Mouse (Mus musculus): ENCODE results near the gene Nod2. TPM values are rescaled to one million over a fixed set of nuclear protein-coding genes. Genes with fewer than 3 reads are reported as not detected.

Gene Nod2
- polyA plus RNA-seq, 1 experiment from 2014 or later, result 0.18 TPM

DNA sequence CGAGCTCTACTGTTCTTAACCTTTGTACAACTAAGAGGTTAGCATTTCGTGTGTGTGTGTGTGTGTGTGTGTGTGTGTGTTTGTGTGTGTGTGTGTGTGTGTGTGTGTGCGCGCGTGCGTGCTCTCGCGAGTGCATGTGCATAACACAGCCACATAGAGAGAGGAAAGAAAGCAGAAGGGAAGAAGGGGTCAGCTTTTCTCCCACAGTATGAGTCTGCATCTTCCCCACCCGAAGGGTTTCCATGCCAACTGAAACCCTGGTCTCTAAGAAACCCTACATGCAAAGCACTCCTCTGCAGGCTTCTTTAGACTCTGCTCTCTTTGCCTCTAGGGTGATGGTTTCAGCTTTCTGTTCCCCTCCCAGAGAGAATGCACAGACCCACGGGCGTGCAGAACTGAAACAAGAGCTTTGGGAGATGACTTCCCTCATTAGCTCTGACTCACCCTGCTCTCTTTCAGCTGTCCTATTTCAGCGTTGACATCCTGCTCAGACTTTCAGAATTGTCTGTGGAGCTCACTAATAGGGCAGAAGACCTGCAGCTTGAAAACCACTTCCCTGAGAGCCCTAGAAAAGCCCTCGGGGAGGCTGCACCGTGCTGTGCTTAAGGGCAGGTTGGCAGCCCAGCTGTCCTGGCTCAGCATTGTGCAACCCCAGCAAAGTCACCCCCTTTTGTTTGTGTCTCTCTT, 21.4 kb downstream of the Nod2 start:
- 77% methylated on average over 14 of the region's 14 CpGs for WGBS

DNA sequence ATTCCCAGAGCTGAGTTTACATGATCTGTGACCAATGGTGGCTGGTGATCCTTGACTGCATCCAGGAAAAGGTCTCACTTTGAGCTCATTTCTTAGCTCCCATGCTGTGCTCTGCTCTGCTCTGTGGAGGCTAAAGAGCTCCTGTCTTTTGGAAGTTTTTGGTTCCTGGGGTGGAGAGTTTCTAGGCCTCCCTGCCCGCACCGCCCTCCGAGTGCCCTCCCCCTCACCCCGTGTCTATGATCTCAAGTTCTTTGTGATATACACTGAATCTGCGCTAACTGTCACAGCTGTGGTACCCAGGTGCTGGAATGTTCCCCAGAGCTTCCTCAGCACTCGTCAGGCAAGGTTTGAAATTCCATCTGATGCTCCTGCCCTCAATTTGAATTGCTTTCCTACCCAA, 23.7 kb downstream of the Nod2 start:
- no peak for DNase-seq (ENCODE audit: low spot score)
- H3K9me3 ChIP-seq (replicated peaks), result no peaks in the 10 kb centered on the region
- peaks cover 22% of the 10 kb centered on the region for H3K4me1 ChIP-seq
- no peak overlapping the region for H3K4me3 ChIP-seq
- H3K36me3 ChIP-seq, result no peaks in the 10 kb centered on the region
- no peaks in the 10 kb centered on the region for H3K27me3 ChIP-seq (ENCODE audit: low read depth, poor library complexity, severe bottlenecking)
- 86% methylated on average over 6 of the region's 6 CpGs for WGBS
- H3K27ac ChIP-seq, result no peak overlapping the region

More for the DNA sequence above, 21.4 kb downstream of the Nod2 start:
- H3K27ac ChIP-seq, result no peak overlapping the region
- H3K4me3 ChIP-seq, result no peak overlapping the region
- peaks cover 26% of the 10 kb centered on the region for H3K4me1 ChIP-seq
- no peaks in the 10 kb centered on the region for H3K27me3 ChIP-seq (ENCODE audit: low read depth, poor library complexity, severe bottlenecking)
- DNase-seq (ENCODE audit: low spot score), result no peak
- H3K36me3 ChIP-seq, result no peaks in the 10 kb centered on the region
- H3K9me3 ChIP-seq (replicated peaks), result no peaks in the 10 kb centered on the region

- no peak for DNase-seq (ENCODE audit: low spot score)
Observed at GRCm38 (mm10) chr8:88671575-88671974, 24.5 kb downstream of the Nod2 start.

GRCm38 (mm10) chr8:88673859-88674258, 26.7 kb downstream of the Nod2 start:
- peaks cover 16% of the 10 kb centered on the region; the same call in 1 of the 2 replicates for H3K4me1 ChIP-seq
- no peaks in the 10 kb centered on the region for H3K9me3 ChIP-seq (replicated peaks)
- H3K36me3 ChIP-seq, result no peaks in the 10 kb centered on the region
- WGBS, result 88% methylated on average over 5 of the region's 5 CpGs
- H3K27me3 ChIP-seq (ENCODE audit: low read depth, poor library complexity, severe bottlenecking), result no peaks in the 10 kb centered on the region
- H3K4me3 ChIP-seq, result no peak overlapping the region
- DNase-seq (ENCODE audit: low spot score), result no peak
- H3K27ac ChIP-seq, result no peak overlapping the region

More at GRCm38 (mm10) chr8:88671575-88671974, 24.5 kb downstream of the Nod2 start:
- H3K36me3 ChIP-seq, result no peaks in the 10 kb centered on the region
- H3K27me3 ChIP-seq (ENCODE audit: low read depth, poor library complexity, severe bottlenecking), result no peaks in the 10 kb centered on the region
- no peaks in the 10 kb centered on the region for H3K9me3 ChIP-seq (replicated peaks)
- 87% methylated on average over 10 of the region's 10 CpGs for WGBS
- H3K27ac ChIP-seq, result no peak overlapping the region
- no peak overlapping the region for H3K4me3 ChIP-seq
- H3K4me1 ChIP-seq, result peaks cover 16% of the 10 kb centered on the region

DNA sequence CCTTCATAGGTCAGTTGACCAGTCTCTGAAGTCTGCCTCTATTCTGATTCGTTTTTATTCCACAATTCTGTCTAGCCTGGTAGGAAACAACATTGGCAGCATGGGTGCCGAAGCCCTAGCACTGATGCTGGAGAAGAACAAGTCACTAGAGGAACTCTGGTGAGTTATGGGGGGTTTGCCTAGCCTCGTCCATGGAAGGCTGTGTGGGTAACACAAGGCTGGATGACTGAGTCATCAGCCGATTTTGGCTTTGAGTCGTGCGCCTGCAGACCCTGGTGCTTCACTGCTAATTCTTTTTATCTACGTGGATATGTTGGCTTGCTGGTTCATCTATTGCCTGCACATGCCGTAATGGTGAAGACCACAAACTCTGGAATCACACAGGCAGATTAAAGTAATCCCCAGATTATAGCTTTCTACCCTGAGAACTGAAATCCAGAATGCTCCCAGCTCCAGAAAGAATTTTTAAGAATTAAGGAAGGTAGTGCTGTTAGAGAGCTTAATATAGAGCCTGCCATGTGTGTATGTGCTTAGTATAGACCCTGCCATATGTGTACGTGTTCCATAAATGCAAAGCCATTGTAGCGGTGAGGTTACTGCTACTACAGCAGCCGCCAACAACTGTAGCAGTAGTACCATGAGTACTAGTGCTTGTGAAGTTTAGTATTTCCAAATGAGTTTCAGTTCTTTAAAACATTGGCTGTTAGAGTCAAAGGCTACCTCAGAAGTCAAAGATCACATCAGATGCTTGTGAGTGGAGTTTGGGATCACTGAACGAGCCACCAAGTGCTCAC, 28.5 kb downstream of the Nod2 start:
- H3K4me1 ChIP-seq, result peaks cover 16% of the 10 kb centered on the region; the same call in 1 of the 2 replicates
- WGBS, result 90% methylated on average over 12 of the region's 12 CpGs
- no peak overlapping the region for H3K27ac ChIP-seq
- no peak for DNase-seq (ENCODE audit: low spot score)
- H3K36me3 ChIP-seq, result no peaks in the 10 kb centered on the region
- H3K9me3 ChIP-seq (replicated peaks), result no peaks in the 10 kb centered on the region
- H3K27me3 ChIP-seq (ENCODE audit: low read depth, poor library complexity, severe bottlenecking), result no peaks in the 10 kb centered on the region
- no peak overlapping the region for H3K4me3 ChIP-seq

DNA sequence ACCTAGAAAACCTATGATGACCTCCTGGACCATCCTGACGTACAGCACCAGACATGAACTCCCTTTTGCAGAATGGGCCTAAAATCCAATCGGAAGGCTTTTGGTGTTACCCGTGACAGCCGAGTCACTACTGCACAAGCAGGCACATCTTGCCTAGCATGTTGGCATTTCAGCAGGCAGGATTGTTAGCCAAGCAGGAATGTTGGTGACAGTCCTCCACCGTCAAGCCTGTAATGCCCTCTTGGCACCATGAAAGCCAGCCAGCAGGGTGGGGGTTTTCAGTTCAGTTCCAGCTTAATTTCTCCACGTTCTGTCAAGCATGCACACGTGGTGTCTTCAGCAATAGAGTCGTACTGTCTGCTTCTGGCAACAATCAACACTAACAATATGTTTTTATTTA, 30.0 kb downstream of the Nod2 start:
- no peak overlapping the region for H3K4me3 ChIP-seq
- no peak for DNase-seq (ENCODE audit: low spot score)
- H3K9me3 ChIP-seq (replicated peaks), result no peaks in the 10 kb centered on the region
- H3K4me1 ChIP-seq, result peaks cover 8% of the 10 kb centered on the region; the same call in 1 of the 2 replicates
- no peaks in the 10 kb centered on the region for H3K36me3 ChIP-seq
- H3K27me3 ChIP-seq (ENCODE audit: low read depth, poor library complexity, severe bottlenecking), result no peaks in the 10 kb centered on the region
- 81% methylated on average over 8 of the region's 8 CpGs for WGBS
- H3K27ac ChIP-seq, result no peak overlapping the region

DNA sequence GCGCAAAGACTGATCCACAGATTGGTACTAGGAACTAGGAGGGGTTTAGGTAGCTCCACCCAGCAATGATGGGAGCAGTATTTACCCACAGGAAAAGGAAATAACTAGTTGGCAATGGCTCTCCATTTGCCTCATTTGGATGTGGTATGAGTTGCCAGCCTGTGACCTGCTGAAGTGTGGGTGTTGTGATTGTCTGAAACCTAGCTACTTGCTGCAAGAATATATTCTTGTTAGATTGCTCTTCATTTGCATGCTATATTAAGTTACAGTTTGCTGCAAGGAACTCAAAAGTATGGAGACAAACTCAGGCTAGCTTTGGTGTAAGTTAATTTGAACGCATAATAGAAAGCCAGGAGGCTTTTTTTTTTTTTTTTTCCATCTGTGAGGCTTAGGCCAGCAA, 33.5 kb downstream of the Nod2 start:
- no peaks in the 10 kb centered on the region for H3K36me3 ChIP-seq
- H3K4me1 ChIP-seq, result peaks cover 6% of the 10 kb centered on the region; the same call in 1 of the 2 replicates
- 94% methylated on average over 2 of the region's 2 CpGs for WGBS
- H3K4me3 ChIP-seq, result no peak overlapping the region
- no peaks in the 10 kb centered on the region for H3K27me3 ChIP-seq (ENCODE audit: low read depth, poor library complexity, severe bottlenecking)
- no peaks in the 10 kb centered on the region for H3K9me3 ChIP-seq (replicated peaks)
- no peak overlapping the region for H3K27ac ChIP-seq
- no peak for DNase-seq (ENCODE audit: low spot score)

- peaks cover 7% of the 10 kb centered on the region for H3K4me1 ChIP-seq
- 93% methylated on average over 8 of the region's 8 CpGs for WGBS
- H3K27me3 ChIP-seq (ENCODE audit: low read depth, poor library complexity, severe bottlenecking), result no peaks in the 10 kb centered on the region
Observed at GRCm38 (mm10) chr8:88681046-88681445, 33.9 kb downstream of the Nod2 start.

DNA sequence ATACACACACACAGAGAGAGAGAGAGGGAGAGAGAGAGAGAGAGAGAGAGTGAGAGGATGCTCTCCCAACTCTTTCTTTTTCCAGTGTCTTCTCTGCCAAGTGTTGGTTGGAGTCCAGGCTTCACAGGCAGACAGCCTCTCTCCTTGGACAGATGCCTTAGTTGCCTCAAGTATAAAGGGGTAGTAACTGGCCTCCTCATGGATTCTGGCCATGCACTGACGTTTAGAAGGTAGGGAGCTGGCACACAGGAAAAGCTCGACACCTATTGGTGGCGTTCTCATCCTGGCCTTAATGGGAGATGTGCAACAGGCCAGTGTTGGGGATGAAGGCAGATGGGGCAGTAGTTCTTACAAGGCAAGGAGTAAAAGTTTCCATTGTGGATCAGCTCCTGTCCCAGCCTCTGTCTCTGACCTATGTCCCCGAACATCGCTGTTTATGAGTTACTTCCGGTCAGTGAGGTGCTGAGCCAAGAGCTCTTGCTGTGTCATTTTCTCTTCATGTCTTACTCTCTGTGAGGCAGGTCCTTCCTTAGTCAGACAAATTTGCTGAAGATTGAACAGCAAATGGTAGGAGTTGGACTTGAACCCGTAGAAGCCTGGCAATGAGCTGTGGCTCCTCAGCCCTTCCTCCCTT, 36.7 kb downstream of the Nod2 start:
- DNase-seq (ENCODE audit: low spot score), result no peak
- WGBS, result 88% methylated on average over 7 of the region's 7 CpGs

More at GRCm38 (mm10) chr8:88681046-88681445, 33.9 kb downstream of the Nod2 start:
- H3K36me3 ChIP-seq, result no peaks in the 10 kb centered on the region
- H3K27ac ChIP-seq, result no peak overlapping the region
- no peaks in the 10 kb centered on the region for H3K9me3 ChIP-seq (replicated peaks)
- H3K4me3 ChIP-seq, result no peak overlapping the region
- no peak for DNase-seq (ENCODE audit: low spot score)

GRCm38 (mm10) chr8:88686226-88686905, 39.3 kb downstream of the Nod2 start:
- DNase-seq (ENCODE audit: low spot score), result no peak
- Histone ChIP-seq H3K4me1 (peaks cover 9% of the 10 kb centered on the region; the same call in 1 of the 2 replicates), H3K36me3 (no peaks in the 10 kb centered on the region), H3K4me3 (no peak overlapping the region), H3K9me3 (replicated peaks) (no peaks in the 10 kb centered on the region), H3K27me3 (ENCODE audit: low read depth, poor library complexity, severe bottlenecking) (no peaks in the 10 kb centered on the region), H3K27ac (no peak overlapping the region; the same call in 1 of the 2 replicates)
- 61% methylated on average over 9 of the region's 9 CpGs for WGBS

More for the DNA sequence above, 36.7 kb downstream of the Nod2 start:
- no peak overlapping the region for H3K4me3 ChIP-seq
- no peak overlapping the region for H3K27ac ChIP-seq
- no peaks in the 10 kb centered on the region for H3K36me3 ChIP-seq
- peaks cover 9% of the 10 kb centered on the region; the same call in 1 of the 2 replicates for H3K4me1 ChIP-seq
- no peaks in the 10 kb centered on the region for H3K27me3 ChIP-seq (ENCODE audit: low read depth, poor library complexity, severe bottlenecking)
- no peaks in the 10 kb centered on the region for H3K9me3 ChIP-seq (replicated peaks)

- Histone ChIP-seq H3K4me3 (no peak overlapping the region), H3K27me3 (ENCODE audit: low read depth, poor library complexity, severe bottlenecking) (no peaks in the 10 kb centered on the region), H3K36me3 (no peaks in the 10 kb centered on the region), H3K4me1 (peaks cover 12% of the 10 kb centered on the region; the same call in 1 of the 2 replicates), H3K27ac (no peak overlapping the region), H3K9me3 (replicated peaks) (no peaks in the 10 kb centered on the region)
- WGBS, result 85% methylated on average over 8 of the region's 8 CpGs
- no peak for DNase-seq (ENCODE audit: low spot score)
Observed at GRCm38 (mm10) chr8:88686906-88687235, 39.8 kb downstream of the Nod2 start.

DNA sequence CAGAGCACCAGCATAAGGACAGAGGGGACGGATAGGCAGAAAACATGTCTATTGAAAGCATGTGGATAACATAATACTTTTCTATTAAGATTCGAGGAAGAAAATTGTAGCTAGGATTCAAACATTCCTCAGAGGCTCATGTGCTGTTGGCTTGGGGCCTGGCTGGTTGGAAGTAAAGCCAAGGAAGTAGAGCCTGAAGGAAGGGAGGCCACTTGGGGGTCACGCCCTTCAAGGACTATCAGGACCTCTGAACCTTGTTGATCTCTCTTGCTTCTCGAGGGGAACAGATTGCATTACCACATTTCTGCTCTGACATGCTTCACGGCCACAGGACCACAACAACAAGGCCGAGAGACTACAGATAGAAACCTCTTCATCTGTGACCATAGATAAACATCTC, 42.0 kb downstream of the Nod2 start:
- Histone ChIP-seq H3K9me3 (replicated peaks) (no peaks in the 10 kb centered on the region), H3K4me1 (peaks cover 32% of the 10 kb centered on the region), H3K4me3 (no peak overlapping the region), H3K27me3 (ENCODE audit: low read depth, poor library complexity, severe bottlenecking) (no peaks in the 10 kb centered on the region), H3K27ac (no peak overlapping the region), H3K36me3 (no peaks in the 10 kb centered on the region)
- 92% methylated on average over 6 of the region's 6 CpGs for WGBS
- DNase-seq (ENCODE audit: low spot score), result no peak

All from limb, embryonic 10.5 days (tissue).